Mouse (Mus musculus) large intestine, adult 2 months (tissue): ENCODE results near the gene Spata13. TPM values are rescaled to one million over a fixed set of nuclear protein-coding genes. Genes with fewer than 3 reads are reported as not detected.
A peak's percentile ranks its signal among the peaks of the same experiment; 100 is the strongest.

ENCODE experiments used
- DNase-seq: peaks from one replicate; pipeline ENCODE4 v3.0.0-alpha.2; 2012; ENCODE audit warnings: low read depth, low spot score
- WGBS: fragments of 180-500 bp; shearing (Covaris S2); methylation state at CpG from one replicate; pipeline ENCODE4 v1.1.7; 2018; 5-methylcytosine and 5-hydroxymethylcytosine counted together
- polyA plus RNA-seq: library from polyadenylated mRNA; depleted of rRNA; stranded (reverse); fragments of >200 nt; gene quantifications from 2 replicates; pipeline ENCODE4 v1.2.3, GENCODE M21; 2012

Gene Spata13
- polyA plus RNA-seq, 1 experiment: 10.6 TPM

- WGBS: 49% methylated on average over 4 of the region's 4 CpGs
- no peak for DNase-seq
These were observed 134.1 kb downstream of the Spata13 start, which contains the start of gene C1qtnf9 for GRCm38 (mm10) chr14:60767884-60768283. C1qtnf9 (plus strand) TSS chr14:60768134.

- DNase-seq: no peak
- WGBS: 50% methylated on average over 6 of the region's 6 CpGs
These were observed 135.5 kb downstream of the Spata13 start for GRCm38 (mm10) chr14:60769340-60769739.

GRCm38 (mm10) chr14:60770594-60770993 is 136.8 kb downstream of the Spata13 start:
- no peak for DNase-seq
- WGBS: 78% methylated on average over 6 of the region's 6 CpGs

GRCm38 (mm10) chr14:60771057-60771456 is 137.3 kb downstream of the Spata13 start:
- peak; percentile 36 for DNase-seq
- 5% methylated on average over 8 of the region's 8 CpGs for WGBS

GRCm38 (mm10) chr14:60773476-60773875 is 139.7 kb downstream of the Spata13 start:
- 84% methylated on average over 2 of the region's 2 CpGs for WGBS
- DNase-seq: no peak

- 88% methylated on average over 8 of the region's 8 CpGs for WGBS
- DNase-seq: no peak
These were observed 142.7 kb downstream of the Spata13 start for GRCm38 (mm10) chr14:60776521-60776920.

- DNase-seq: no peak
- 85% methylated on average over 5 of the region's 5 CpGs for WGBS
These were observed 143.7 kb downstream of the Spata13 start for GRCm38 (mm10) chr14:60777485-60777919.

GRCm38 (mm10) chr14:60779198-60779597 is 145.4 kb downstream of the Spata13 start:
- 90% methylated on average over 7 of the region's 7 CpGs for WGBS

GRCm38 (mm10) chr14:60782121-60782656 is 148.4 kb downstream of the Spata13 start:
- no peak for DNase-seq
- 23% methylated on average over 7 of the region's 7 CpGs for WGBS

More at GRCm38 (mm10) chr14:60779198-60779597, 145.4 kb downstream of the Spata13 start:
- DNase-seq: no peak

- no peak for DNase-seq
- WGBS: 39% methylated on average over 8 of the region's 8 CpGs
These were observed 149.4 kb downstream of the Spata13 start for GRCm38 (mm10) chr14:60783196-60783595.

GRCm38 (mm10) chr14:60784427-60785315 is 150.9 kb downstream of the Spata13 start, which contains the start of gene Mipep:
Mipep (plus strand) TSS chr14:60784573.
- under 1% methylated on average over 61 of the region's 61 CpGs for WGBS
- DNase-seq: peak; percentile 91

GRCm38 (mm10) chr14:60790103-60790502 is 156.3 kb downstream of the Spata13 start:
- WGBS: 39% methylated on average over 3 of the region's 3 CpGs
- DNase-seq: no peak

GRCm38 (mm10) chr14:60796600-60797322 is 163.0 kb downstream of the Spata13 start:
- WGBS: 76% methylated on average over 4 of the region's 4 CpGs
- no peak for DNase-seq

- 88% methylated on average over 5 of the region's 5 CpGs for WGBS
- DNase-seq: no peak
These were observed 163.8 kb downstream of the Spata13 start for GRCm38 (mm10) chr14:60797596-60797995.

GRCm38 (mm10) chr14:60798721-60799120 is 164.9 kb downstream of the Spata13 start:
- 87% methylated on average over 4 of the region's 4 CpGs for WGBS
- DNase-seq: no peak

- DNase-seq: peak; percentile 10
- 50% methylated on average over 9 of the region's 9 CpGs for WGBS
These were observed 166.2 kb downstream of the Spata13 start for GRCm38 (mm10) chr14:60799762-60800728.

- DNase-seq: no peak
- WGBS: 92% methylated on average over 13 of the region's 13 CpGs
These were observed 168.2 kb downstream of the Spata13 start for GRCm38 (mm10) chr14:60802026-60802425.

GRCm38 (mm10) chr14:60804978-60805377 is 171.2 kb downstream of the Spata13 start:
- 93% methylated on average over 9 of the region's 9 CpGs for WGBS
- no peak for DNase-seq

GRCm38 (mm10) chr14:60805871-60806270 is 172.1 kb downstream of the Spata13 start:
- no peak for DNase-seq
- 62% methylated on average over 1 of the region's 1 CpGs for WGBS
